Mouse (Mus musculus) thymus, adult 18-20 months (tissue): ENCODE data around the gene Jph2.

Experiments
- DNase-seq, 2 experiments: peaks; one replicate each; pipeline ENCODE4 v3.0.0; 2022; ENCODE audit warnings: mixed read lengths in 2 of 2

Jph2 gene

GRCm38 (mm10) chr2:163410211-163410610 lies 12.4 kb upstream of the Jph2 start:
- DNase-seq: no peak

- DNase-seq: no peak
Observed at GRCm38 (mm10) chr2:163404037-163404815, 6.4 kb upstream of the Jph2 start.

GRCm38 (mm10) chr2:163401221-163401620 lies 3.4 kb upstream of the Jph2 start:
- peak in 1 of 2 experiments; percentile 42 for DNase-seq

- DNase-seq: no peak
Observed at GRCm38 (mm10) chr2:163399222-163399621, 1.4 kb upstream of the Jph2 start.

- no peak for DNase-seq
Observed at GRCm38 (mm10) chr2:163398770-163399169, 977 bp upstream of the Jph2 start.

GRCm38 (mm10) chr2:163397071-163397470 lies 722 bp downstream of the Jph2 start:
- DNase-seq: no peak

GRCm38 (mm10) chr2:163394977-163395376 lies 2.8 kb downstream of the Jph2 start:
- DNase-seq: no peak

GRCm38 (mm10) chr2:163393976-163394375 lies 3.8 kb downstream of the Jph2 start:
- no peak for DNase-seq

- no peak for DNase-seq
Observed at GRCm38 (mm10) chr2:163393241-163393640, 4.6 kb downstream of the Jph2 start.

- DNase-seq: no peak
Observed at GRCm38 (mm10) chr2:163392436-163392835, 5.4 kb downstream of the Jph2 start.

GRCm38 (mm10) chr2:163386423-163387190 lies 11.2 kb downstream of the Jph2 start:
- DNase-seq: no peak

GRCm38 (mm10) chr2:163385126-163385525 lies 12.7 kb downstream of the Jph2 start:
- DNase-seq: no peak

GRCm38 (mm10) chr2:163381246-163381645 lies 16.5 kb downstream of the Jph2 start:
- no peak for DNase-seq

GRCm38 (mm10) chr2:163379366-163379765 lies 18.4 kb downstream of the Jph2 start:
- DNase-seq: no peak

GRCm38 (mm10) chr2:163376082-163376481 lies 21.7 kb downstream of the Jph2 start:
- DNase-seq: no peak

- no peak for DNase-seq
Observed at GRCm38 (mm10) chr2:163375468-163375867, 22.3 kb downstream of the Jph2 start.

- no peak for DNase-seq
Observed at GRCm38 (mm10) chr2:163372627-163373026, 25.2 kb downstream of the Jph2 start.

GRCm38 (mm10) chr2:163370175-163370574 lies 27.6 kb downstream of the Jph2 start:
- no peak for DNase-seq

GRCm38 (mm10) chr2:163364785-163365541 lies 32.8 kb downstream of the Jph2 start:
- no peak for DNase-seq

GRCm38 (mm10) chr2:163362940-163363921 lies 34.6 kb downstream of the Jph2 start:
- no peak for DNase-seq

- no peak for DNase-seq
Observed at GRCm38 (mm10) chr2:163360858-163361623, 36.8 kb downstream of the Jph2 start.
